Mouse (Mus musculus): Measurements from ENCODE around the gene Myh15. TPM values are rescaled to one million over a fixed set of nuclear protein-coding genes. Genes with fewer than 3 reads are reported as not detected.
"Not testable (repeated sequence)": the region's sequence is repeated elsewhere in the genome, so short reads cannot be mapped to it uniquely, and the experiment has no call there.

The Myh15 gene
- total RNA-seq, 1 experiment from 2014 or later, result not detected

DNA sequence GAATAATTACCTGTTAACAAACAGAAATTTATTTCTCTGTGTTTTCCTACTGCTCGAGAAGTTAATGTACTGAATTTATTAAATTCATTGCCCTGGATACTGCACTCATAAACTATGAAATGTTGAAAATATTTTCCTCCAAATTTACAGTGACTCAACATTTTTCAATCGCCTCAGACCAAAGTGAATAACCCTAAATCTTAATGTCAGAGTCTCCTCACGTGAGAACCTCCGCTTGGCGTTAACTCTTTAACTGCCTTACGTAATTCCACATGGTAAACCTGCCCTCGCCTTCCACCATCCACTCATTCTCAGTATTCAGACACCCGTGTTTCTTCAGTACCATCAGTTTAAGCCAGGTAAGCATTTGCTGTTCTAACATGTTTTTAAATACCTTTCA is 166.4 kb downstream of the Myh15 start:
- no peak for ATAC-seq (ENCODE audit: extremely low read depth, insufficient number of reproducible peaks, low FRiP score, poor library complexity, severe bottlenecking)

DNA sequence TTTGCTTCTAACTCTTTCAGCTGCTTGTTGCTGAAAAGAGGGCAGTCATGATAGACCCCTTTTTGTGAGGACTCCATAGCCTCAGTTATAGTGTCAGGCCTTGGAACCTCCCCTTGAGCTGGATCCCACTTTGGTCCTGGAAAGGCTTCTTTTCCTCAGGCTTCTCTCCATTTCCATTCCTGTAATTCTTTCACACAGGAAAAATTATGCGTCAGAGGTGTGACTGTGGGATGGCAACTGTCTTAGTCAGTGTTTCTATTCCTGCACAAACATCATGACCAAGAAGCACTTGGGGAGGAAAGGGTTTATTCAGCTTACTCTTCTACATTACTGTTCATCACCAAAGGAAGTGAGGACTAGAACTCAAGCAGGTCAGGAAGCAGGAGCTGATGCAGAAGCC is 186.2 kb downstream of the Myh15 start:
- not testable (repeated sequence) for ATAC-seq (ENCODE audit: extremely low read depth, insufficient number of reproducible peaks, low FRiP score, poor library complexity, severe bottlenecking)

Other genes starting within 250 kb of the Myh15 start
- gene Retnlb, start 240.6 kb upstream of the Myh15 start, total RNA-seq (2017), result 0.93 TPM in 1 of 2 replicates, not detected in the other
- not detected in 2 replicates for gene Retnla, start 214.9 kb upstream of the Myh15 start, total RNA-seq (2017)
- gene Retnlg, start 184.9 kb upstream of the Myh15 start, total RNA-seq (2017), result 1,046 and 1,151 TPM in 2 replicates
- gene Dzip3, start 63.3 kb upstream of the Myh15 start, total RNA-seq (2017), result 13.6 and 16.6 TPM in 2 replicates
- gene Cip2a, start 63.3 kb upstream of the Myh15 start, total RNA-seq (2017), result 2.2 and 6.3 TPM in 2 replicates